Mouse (Mus musculus) ES-Bruce4 (cell line): ENCODE data around the gene Adora1. TPM values are rescaled to one million over a fixed set of nuclear protein-coding genes. Genes with fewer than 3 reads are reported as not detected.

Experiments
- H3K27ac ChIP-seq: 2 replicates; pipeline ENCODE4 v1.5.1; 2012; ENCODE audit warnings: low read length, inconsistent platforms; ENCODE audit not compliant: insufficient read depth
- H3K27me3 ChIP-seq: 2 replicates; pipeline ENCODE4 v1.6.1; 2012; ENCODE audit warnings: mild to moderate bottlenecking, low read length, inconsistent platforms; ENCODE audit not compliant: control insufficient read depth, poor library complexity, insufficient read depth, severe bottlenecking
- H3K36me3 ChIP-seq: 2 replicates; pipeline ENCODE4 v1.6.1; 2012; ENCODE audit warnings: inconsistent platforms, mild to moderate bottlenecking, low read length, moderate library complexity; ENCODE audit not compliant: control insufficient read depth, poor library complexity, insufficient read depth, severe bottlenecking
- H3K4me1 ChIP-seq: one replicate; pipeline ENCODE4 v1.8.1; 2011; ENCODE audit warnings: low read length; ENCODE audit not compliant: control insufficient read depth, insufficient read depth
- H3K4me3 ChIP-seq: 2 replicates; pipeline ENCODE4 v1.5.1; 2011; ENCODE audit warnings: low read depth, mild to moderate bottlenecking, low read length
- H3K9ac ChIP-seq: 2 replicates; pipeline ENCODE4 v1.6.1; 2012; ENCODE audit warnings: low read depth, mild to moderate bottlenecking, inconsistent platforms; ENCODE audit not compliant: poor library complexity, severe bottlenecking
- H3K9me3 ChIP-seq: replicated peaks from 2 replicates; pipeline ENCODE4 v1.6.1; 2012; ENCODE audit warnings: mild to moderate bottlenecking, low read length, inconsistent platforms; ENCODE audit not compliant: control insufficient read depth, poor library complexity, insufficient read depth, severe bottlenecking
- CTCF ChIP-seq: IDR thresholded peaks from one replicate; pipeline ENCODE4 v1.8.1; 2011; ENCODE audit warnings: low read depth, low read length
- EP300 ChIP-seq: IDR thresholded peaks from 2 replicates; pipeline ENCODE4 v1.6.1; 2011; ENCODE audit warnings: low read depth, low read length; ENCODE audit not compliant: insufficient read depth
- POLR2A ChIP-seq: IDR thresholded peaks from one replicate; pipeline ENCODE4 v1.8.1; 2011; ENCODE audit warnings: low read length; ENCODE audit not compliant: insufficient read depth
- polyA plus RNA-seq: library from polyadenylated mRNA; stranded (reverse); fragments of >200 nt; gene quantifications from 2 replicates; pipeline ENCODE4 v1.2.4, GENCODE M21; 2011; ENCODE audit warnings: low read depth; ENCODE audit not compliant: missing spikeins, insufficient read depth, insufficient read length

Adora1 gene
- polyA plus RNA-seq, 1 experiment, result 0.18 TPM

- TF ChIP-seq POLR2A (no peak), EP300 (no peak), CTCF (no peak)
- Histone ChIP-seq H3K4me3 (no peak overlapping the region), H3K4me1 (peaks cover 13% of the 10 kb centered on the region), H3K9ac (no peak overlapping the region), H3K9me3 (no peaks in the 10 kb centered on the region), H3K27me3 (no peaks in the 10 kb centered on the region), H3K36me3 (no peaks in the 10 kb centered on the region), H3K27ac (no peak overlapping the region)
Measured at GRCm38 (mm10) chr1:134195571-134195970, 39.7 kb downstream of the Adora1 start.

DNA sequence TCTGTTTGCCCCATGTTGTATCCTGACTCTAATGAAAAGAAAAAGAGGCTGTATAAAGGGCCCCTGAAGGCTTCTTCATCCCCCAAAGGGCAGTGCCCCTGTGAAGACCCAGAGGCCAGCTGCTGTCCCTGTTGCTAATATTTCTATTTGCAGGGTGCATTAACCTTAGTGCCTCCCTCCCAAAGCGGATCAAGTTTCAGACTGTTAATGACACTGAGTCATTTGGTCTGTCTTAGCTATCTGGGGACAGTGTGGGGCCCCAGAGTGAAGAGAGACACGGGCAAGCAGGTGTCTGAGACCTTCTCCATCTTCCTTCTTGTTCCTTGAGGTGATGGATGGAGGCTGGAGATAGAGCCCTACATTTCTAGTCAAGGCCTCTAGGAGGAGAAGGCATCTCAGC is 40.1 kb downstream of the Adora1 start:
- Histone ChIP-seq H3K4me3 (no peak overlapping the region), H3K4me1 (peaks cover 13% of the 10 kb centered on the region), H3K27me3 (no peaks in the 10 kb centered on the region), H3K9ac (no peak overlapping the region), H3K36me3 (no peaks in the 10 kb centered on the region), H3K9me3 (no peaks in the 10 kb centered on the region), H3K27ac (no peak overlapping the region)
- TF ChIP-seq EP300 (no peak), CTCF (no peak), POLR2A (no peak)

- Histone ChIP-seq H3K36me3 (no peaks in the 10 kb centered on the region), H3K9ac (no peak overlapping the region), H3K4me1 (peaks cover 15% of the 10 kb centered on the region), H3K27ac (no peak overlapping the region), H3K27me3 (no peaks in the 10 kb centered on the region), H3K9me3 (no peaks in the 10 kb centered on the region), H3K4me3 (no peak overlapping the region)
- TF ChIP-seq CTCF, result no peak
Measured at GRCm38 (mm10) chr1:134194298-134195022, 40.8 kb downstream of the Adora1 start.

- Histone ChIP-seq H3K9me3 (no peaks in the 10 kb centered on the region), H3K36me3 (no peaks in the 10 kb centered on the region), H3K27me3 (no peaks in the 10 kb centered on the region), H3K4me1 (peaks cover 17% of the 10 kb centered on the region), H3K9ac (no peak overlapping the region), H3K4me3 (no peak overlapping the region), H3K27ac (no peak overlapping the region)
- no peak for TF ChIP-seq EP300
- TF ChIP-seq CTCF, result no peak
- TF ChIP-seq POLR2A, result no peak
Measured at GRCm38 (mm10) chr1:134193674-134194197, 41.5 kb downstream of the Adora1 start.

DNA sequence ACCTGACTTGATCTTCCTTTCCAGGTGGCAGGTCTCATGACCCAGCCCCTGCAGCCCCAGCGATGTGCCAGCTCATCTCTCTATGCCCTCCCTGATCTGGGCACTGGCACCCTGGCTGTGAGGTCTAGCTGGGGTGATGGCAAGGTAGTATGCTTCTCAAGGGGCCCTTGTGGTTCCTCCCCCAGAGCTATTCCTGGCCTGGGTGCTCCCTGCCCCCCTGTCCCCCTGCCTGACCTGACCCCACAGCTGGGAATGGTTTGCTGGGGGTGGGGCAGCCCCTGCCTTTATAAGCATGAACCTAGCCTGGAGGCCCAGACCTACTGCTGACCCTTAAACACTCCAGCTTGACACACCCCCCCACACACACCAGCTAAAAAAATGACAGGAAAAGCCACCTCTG is 42.1 kb downstream of the Adora1 start, which contains the start of gene Mybph:
Gene Mybph, plus strand, starts transcription at position 323 of the 400 bp plus-strand sequence.
- no peak for TF ChIP-seq POLR2A
- no peak within 1 kb of the TSS for H3K9ac ChIP-seq
- no peaks in the 10 kb centered on the region for H3K27me3 ChIP-seq
- no peak within 1 kb of the TSS for H3K27ac ChIP-seq
- no peak within 1 kb of the TSS for H3K4me3 ChIP-seq
- H3K9me3 ChIP-seq, result no peaks in the 10 kb centered on the region
- no peaks in the 10 kb centered on the region for H3K36me3 ChIP-seq
- peaks cover 19% of the 10 kb centered on the region for H3K4me1 ChIP-seq

- H3K4me1 ChIP-seq, result peaks cover 19% of the 10 kb centered on the region
- H3K27me3 ChIP-seq, result no peaks in the 10 kb centered on the region
- TF ChIP-seq EP300, result no peak
- TF ChIP-seq CTCF, result no peak
- TF ChIP-seq POLR2A, result no peak
- H3K4me3 ChIP-seq, result no peak overlapping the region
- no peak overlapping the region for H3K27ac ChIP-seq
- H3K9ac ChIP-seq, result no peak overlapping the region
- H3K9me3 ChIP-seq, result no peaks in the 10 kb centered on the region
- no peaks in the 10 kb centered on the region for H3K36me3 ChIP-seq
Measured at GRCm38 (mm10) chr1:134192024-134192423, 43.2 kb downstream of the Adora1 start.
